Mouse (Mus musculus) forebrain, embryonic 16.5 days (tissue): Measurements from ENCODE around the gene Copa. TPM values are rescaled to one million over a fixed set of nuclear protein-coding genes. Genes with fewer than 3 reads are reported as not detected.
A peak's percentile ranks its signal among the peaks of the same experiment; 100 is the strongest.

ENCODE experiments used
- ATAC-seq: fragments of 200-750 bp; cut with Nextera tagmentation; 2 replicates; pipeline ENCODE4 v1.8.0; 2017; ENCODE audit warnings: mild to moderate bottlenecking, moderate library complexity
- H3K27ac ChIP-seq: fragments of 300-500 bp; sonication (generic); 2 replicates; pipeline ENCODE4 v1.5.1; 2014; ENCODE audit warnings: low read length, control low read depth
- H3K27me3 ChIP-seq: fragments of 300-500 bp; sonication (generic); replicated peaks from 2 replicates; pipeline ENCODE4 v1.6.1; 2014; ENCODE audit warnings: low read length; ENCODE audit not compliant: control insufficient read depth, insufficient read depth
- H3K36me3 ChIP-seq: fragments of 300-500 bp; sonication (generic); 2 replicates; pipeline ENCODE4 v1.6.1; 2014; ENCODE audit not compliant: control insufficient read depth, insufficient read depth
- H3K4me1 ChIP-seq: fragments of 300-500 bp; sonication (generic); replicated peaks from 2 replicates; pipeline ENCODE4 v1.6.1; 2014; ENCODE audit warnings: low read length; ENCODE audit not compliant: control insufficient read depth, insufficient read depth
- H3K4me2 ChIP-seq: fragments of 300-500 bp; sonication (generic); 2 replicates; pipeline ENCODE4 v1.6.1; 2014; ENCODE audit warnings: mild to moderate bottlenecking, low read length, control low read depth
- H3K4me3 ChIP-seq: fragments of 300-500 bp; sonication (generic); replicated peaks from 2 replicates; pipeline ENCODE4 v1.5.1; 2014; ENCODE audit warnings: mild to moderate bottlenecking, low read length, control low read depth
- H3K9ac ChIP-seq: fragments of 300-500 bp; sonication (generic); replicated peaks from 2 replicates; pipeline ENCODE4 v1.6.1; 2014; ENCODE audit warnings: low read depth, low read length, control low read depth
- H3K9me3 ChIP-seq: fragments of 300-500 bp; sonication (generic); 2 replicates; pipeline ENCODE4 v1.6.1; 2016; ENCODE audit warnings: low read length; ENCODE audit not compliant: control insufficient read depth
- WGBS: fragments of 180-500 bp; shearing (Covaris S2); extraction: QIAGEN DNeasy Blood & Tissue Kit; methylation state at CpG from one replicate; pipeline ENCODE4 v1.1.7; 2014; 5-methylcytosine and 5-hydroxymethylcytosine counted together
- polyA plus RNA-seq: library from polyadenylated mRNA; unstranded; fragments of >200 nt; fragmentation: Nextera tagmentation; extraction: Ambion mirVana; gene quantifications from 2 replicates; pipeline ENCODE4 v1.2.1, GENCODE M21; 2015

The Copa gene
- polyA plus RNA-seq, 1 experiment from 2014 or later = 235 TPM

DNA sequence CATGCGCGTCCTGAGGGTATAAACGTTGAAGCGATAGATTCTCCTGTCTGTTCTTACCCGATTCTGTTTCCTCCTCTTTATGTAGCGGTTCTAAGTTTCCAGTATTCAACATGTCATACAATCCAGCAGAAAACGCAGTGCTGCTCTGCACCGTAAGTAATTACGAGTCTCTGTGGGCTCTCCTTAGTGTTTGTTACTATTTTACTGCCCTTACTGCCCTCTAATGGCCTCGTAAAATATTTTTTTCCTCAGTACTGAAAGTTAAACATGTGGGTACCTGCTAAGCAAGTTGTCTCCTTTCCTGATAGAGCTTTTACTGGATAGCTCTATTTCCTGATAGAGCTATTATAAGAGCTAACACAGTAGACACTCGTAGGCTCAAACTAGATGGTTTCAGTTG is 22.8 kb downstream of the Copa start:
- no peak for ATAC-seq
- H3K9me3 ChIP-seq = no peaks in the 10 kb centered on the region
- WGBS = 81% methylated on average over 11 of the region's 11 CpGs

DNA sequence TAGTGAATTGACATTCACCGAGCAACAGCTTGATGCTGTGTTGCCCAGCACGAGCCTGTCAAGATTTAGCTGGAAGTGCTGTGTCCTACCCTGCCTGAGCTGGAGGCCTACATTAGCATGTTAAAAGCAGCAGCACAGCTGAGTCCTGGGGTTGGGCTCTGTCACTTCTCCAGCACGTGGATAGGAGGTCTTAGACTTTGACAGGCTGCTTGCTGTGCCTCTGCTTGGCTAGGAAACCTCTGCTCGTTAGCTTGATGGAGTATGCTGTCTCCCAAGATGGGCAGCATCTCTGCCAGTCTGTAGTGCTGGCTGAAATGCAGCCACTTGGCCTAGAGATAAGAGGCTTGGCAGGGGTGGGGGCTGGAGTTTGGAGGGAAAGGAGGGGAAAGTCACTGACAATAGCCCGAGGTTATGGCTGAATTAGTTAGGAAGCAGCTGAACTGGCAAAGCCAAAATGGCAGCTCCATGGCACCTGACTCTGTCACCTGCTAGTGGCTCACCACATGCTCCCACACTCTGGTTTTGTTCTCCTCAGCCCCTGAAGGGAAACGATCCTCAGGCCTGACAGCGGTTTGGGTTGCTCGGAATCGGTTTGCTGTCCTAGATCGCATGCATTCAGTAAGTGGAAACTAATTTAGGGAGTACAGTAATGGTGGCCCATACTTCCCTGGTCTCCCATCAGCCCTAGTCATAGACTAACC is 25.6 kb downstream of the Copa start:
- no peaks in the 10 kb centered on the region for H3K27me3 ChIP-seq
- H3K9me3 ChIP-seq = no peaks in the 10 kb centered on the region
- H3K4me1 ChIP-seq = no peaks in the 10 kb centered on the region
- H3K4me2 ChIP-seq = no peak overlapping the region
- WGBS = 66% methylated on average over 10 of the region's 10 CpGs
- H3K9ac ChIP-seq = no peak overlapping the region
- no peak overlapping the region for H3K4me3 ChIP-seq
- peak; percentile 76 for ATAC-seq
- H3K36me3 ChIP-seq = peaks cover 60% of the 10 kb centered on the region
- no peak overlapping the region for H3K27ac ChIP-seq

More for the DNA sequence above, 22.8 kb downstream of the Copa start:
- Histone ChIP-seq H3K9ac (no peak overlapping the region), H3K4me1 (no peaks in the 10 kb centered on the region), H3K4me2 (no peak overlapping the region), H3K36me3 (peaks cover 63% of the 10 kb centered on the region), H3K27me3 (no peaks in the 10 kb centered on the region), H3K4me3 (no peak overlapping the region), H3K27ac (no peak overlapping the region)

- no peak for ATAC-seq
- 93% methylated on average over 5 of the region's 5 CpGs for WGBS
Observed at GRCm38 (mm10) chr1:172116948-172117347, 34.6 kb downstream of the Copa start.

GRCm38 (mm10) chr1:172119100-172119499 is 36.8 kb downstream of the Copa start:
- 82% methylated on average over 6 of the region's 6 CpGs for WGBS
- no peak for ATAC-seq
- Histone ChIP-seq H3K9ac (no peak overlapping the region), H3K27ac (no peak overlapping the region), H3K4me1 (no peaks in the 10 kb centered on the region), H3K4me3 (no peak overlapping the region), H3K4me2 (no peak overlapping the region), H3K9me3 (no peaks in the 10 kb centered on the region), H3K27me3 (no peaks in the 10 kb centered on the region), H3K36me3 (peaks cover 77% of the 10 kb centered on the region)

More at GRCm38 (mm10) chr1:172116948-172117347, 34.6 kb downstream of the Copa start:
- no peaks in the 10 kb centered on the region for H3K9me3 ChIP-seq
- H3K4me3 ChIP-seq = no peak overlapping the region
- no peaks in the 10 kb centered on the region for H3K4me1 ChIP-seq
- no peak overlapping the region for H3K27ac ChIP-seq
- H3K9ac ChIP-seq = no peak overlapping the region
- no peaks in the 10 kb centered on the region for H3K27me3 ChIP-seq
- H3K36me3 ChIP-seq = peaks cover 78% of the 10 kb centered on the region
- H3K4me2 ChIP-seq = no peak overlapping the region

DNA sequence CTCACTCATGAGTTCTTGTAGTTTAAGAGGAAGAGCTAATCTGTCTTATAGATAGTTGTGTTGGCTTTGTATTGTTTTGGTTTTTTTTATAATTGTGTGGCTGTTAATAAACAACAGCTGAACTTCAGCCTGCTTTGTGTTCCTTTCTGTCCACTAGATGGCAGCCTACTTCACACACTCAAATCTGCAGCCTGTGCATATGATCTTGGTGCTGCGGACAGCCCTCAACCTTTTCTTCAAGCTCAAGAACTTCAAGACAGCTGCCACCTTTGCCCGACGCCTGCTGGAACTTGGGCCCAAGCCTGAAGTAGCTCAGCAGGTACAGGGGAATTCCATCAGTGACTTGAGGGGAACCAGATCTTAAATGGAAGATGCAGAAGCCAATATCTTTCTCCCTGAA is 37.4 kb downstream of the Copa start:
- H3K9ac ChIP-seq = no peak overlapping the region
- H3K9me3 ChIP-seq = no peaks in the 10 kb centered on the region
- no peak overlapping the region for H3K27ac ChIP-seq
- no peaks in the 10 kb centered on the region for H3K27me3 ChIP-seq
- H3K4me2 ChIP-seq = no peak overlapping the region
- H3K4me3 ChIP-seq = no peak overlapping the region
- H3K4me1 ChIP-seq = no peaks in the 10 kb centered on the region
- peak; percentile 68 for ATAC-seq
- 35% methylated on average over 3 of the region's 3 CpGs for WGBS
- H3K36me3 ChIP-seq = peaks cover 71% of the 10 kb centered on the region

DNA sequence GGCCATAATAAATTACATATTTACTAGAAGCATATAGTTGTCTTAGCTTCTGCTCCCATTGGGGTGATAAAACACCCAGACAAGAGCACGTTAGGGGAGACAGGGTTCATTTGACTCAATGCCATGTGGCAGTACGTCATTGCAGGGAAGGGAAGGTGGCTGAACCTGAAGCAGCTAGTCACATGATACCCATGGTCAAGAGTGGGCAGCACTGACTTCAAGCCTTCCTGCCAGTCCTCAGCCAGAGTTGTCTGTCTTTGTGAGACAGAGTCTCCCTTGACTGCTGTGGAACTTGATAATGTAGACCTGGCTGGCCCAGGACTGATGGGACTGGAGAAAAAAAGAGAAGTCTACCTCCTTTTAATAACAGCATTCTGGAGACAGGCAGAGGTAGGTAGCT is 40.3 kb downstream of the Copa start:
- no peak for ATAC-seq
- no peak overlapping the region for H3K27ac ChIP-seq
- no peaks in the 10 kb centered on the region for H3K27me3 ChIP-seq
- no peaks in the 10 kb centered on the region for H3K9me3 ChIP-seq
- WGBS = 90% methylated on average over 2 of the region's 2 CpGs
- peaks cover 11% of the 10 kb centered on the region for H3K4me1 ChIP-seq
- H3K4me3 ChIP-seq = no peak overlapping the region
- no peak overlapping the region for H3K4me2 ChIP-seq
- H3K36me3 ChIP-seq = peaks cover 49% of the 10 kb centered on the region
- H3K9ac ChIP-seq = no peak overlapping the region

- no peak for ATAC-seq
- no peak overlapping the region for H3K4me2 ChIP-seq
- H3K4me3 ChIP-seq = no peak overlapping the region
- no peaks in the 10 kb centered on the region for H3K27me3 ChIP-seq
- H3K9me3 ChIP-seq = no peaks in the 10 kb centered on the region
- WGBS = 84% methylated on average over 6 of the region's 6 CpGs
- H3K4me1 ChIP-seq = peaks cover 16% of the 10 kb centered on the region
- H3K9ac ChIP-seq = no peak overlapping the region
- H3K27ac ChIP-seq = no peak overlapping the region
- H3K36me3 ChIP-seq = peaks cover 34% of the 10 kb centered on the region
Observed at GRCm38 (mm10) chr1:172124572-172124971, 42.2 kb downstream of the Copa start.

- peak within 1 kb of the TSS; percentile 80 for H3K4me2 ChIP-seq
- H3K27me3 ChIP-seq = no peaks in the 10 kb centered on the region
- H3K36me3 ChIP-seq = peaks cover 28% of the 10 kb centered on the region
- peak within 1 kb of the TSS; percentile 30; the same call in 1 of the 2 replicates for H3K27ac ChIP-seq
- no peaks in the 10 kb centered on the region for H3K9me3 ChIP-seq
- ATAC-seq = peak; percentile 97
- peak within 1 kb of the TSS; percentile 77 for H3K4me3 ChIP-seq
- H3K4me1 ChIP-seq = peaks cover 16% of the 10 kb centered on the region
- H3K9ac ChIP-seq = peak within 1 kb of the TSS; percentile 79
- 1% methylated on average over 42 of the region's 42 CpGs for WGBS
Observed at GRCm38 (mm10) chr1:172126376-172127347, 44.3 kb downstream of the Copa start, which contains the start of gene Pex19. Gene Pex19, plus strand, starts transcription at chr1:172126755.

DNA sequence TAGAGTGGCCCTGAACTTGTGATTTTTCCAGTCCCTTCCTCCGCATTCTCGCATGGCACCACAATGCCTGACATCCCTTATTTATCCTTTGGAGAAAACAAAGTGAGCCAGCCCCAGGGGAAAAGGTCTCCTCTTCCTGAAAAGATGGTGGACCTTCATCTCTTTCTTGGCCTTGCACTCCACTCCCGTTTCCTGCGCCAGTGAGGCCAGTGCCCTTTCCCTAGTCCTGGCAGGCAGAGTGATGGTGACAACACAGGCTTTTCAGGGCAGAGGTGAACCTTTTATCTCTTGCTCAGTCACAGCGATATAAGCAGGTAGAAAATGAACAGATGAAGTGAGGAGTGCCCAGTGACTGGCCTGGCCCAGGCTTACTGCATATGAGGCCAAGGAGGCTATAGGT is 45.2 kb downstream of the Copa start:
- 50% methylated on average over 5 of the region's 5 CpGs for WGBS
- Histone ChIP-seq H3K9me3 (no peaks in the 10 kb centered on the region), H3K4me3 (peak overlapping the region; percentile 77), H3K9ac (peak overlapping the region; percentile 79), H3K27me3 (no peaks in the 10 kb centered on the region), H3K4me1 (peaks cover 16% of the 10 kb centered on the region), H3K36me3 (peaks cover 28% of the 10 kb centered on the region), H3K27ac (no peak overlapping the region), H3K4me2 (peak overlapping the region; percentile 67)
- no peak for ATAC-seq
